Mouse (Mus musculus) kidney, embryonic 14.5 days (tissue): ENCODE measurements around the gene Gm10198. TPM values are rescaled to one million over a fixed set of nuclear protein-coding genes. Genes with fewer than 3 reads are reported as not detected.

ENCODE experiments used
- ATAC-seq: fragments of 200-750 bp; cut with Nextera tagmentation; 2 replicates; pipeline ENCODE4 v1.8.0; 2017; ENCODE audit warnings: moderate number of reproducible peaks, mild to moderate bottlenecking, moderate TSS enrichment, moderate library complexity; ENCODE audit not compliant: low FRiP score, low TSS enrichment
- H3K27ac ChIP-seq: fragments of 300-500 bp; sonication (generic); 2 replicates; pipeline ENCODE4 v1.5.1; 2014; ENCODE audit warnings: low read depth, mild to moderate bottlenecking, low read length, moderate library complexity, mixed read lengths
- H3K27me3 ChIP-seq: fragments of 300-500 bp; sonication (generic); 2 replicates; pipeline ENCODE4 v1.6.1; 2014; ENCODE audit warnings: mild to moderate bottlenecking, low read length; ENCODE audit not compliant: control insufficient read depth, insufficient read depth
- H3K36me3 ChIP-seq: fragments of 300-500 bp; sonication (generic); 2 replicates; pipeline ENCODE4 v1.6.1; 2014; ENCODE audit warnings: low read length, mixed read lengths; ENCODE audit not compliant: control insufficient read depth, insufficient read depth
- H3K4me1 ChIP-seq: fragments of 300-500 bp; sonication (generic); 2 replicates; pipeline ENCODE4 v1.6.1; 2014; ENCODE audit warnings: low read length, mixed read lengths; ENCODE audit not compliant: control insufficient read depth, insufficient read depth
- H3K4me2 ChIP-seq: fragments of 300-500 bp; sonication (generic); replicated peaks from 2 replicates; pipeline ENCODE4 v1.6.1; 2014; ENCODE audit warnings: low read depth, mild to moderate bottlenecking, low read length
- H3K4me3 ChIP-seq: fragments of 300-500 bp; sonication (generic); 2 replicates; pipeline ENCODE4 v1.5.1; 2014; ENCODE audit warnings: mild to moderate bottlenecking, low read length
- H3K9ac ChIP-seq: fragments of 300-500 bp; sonication (generic); 2 replicates; pipeline ENCODE4 v1.6.1; 2014; ENCODE audit warnings: low read depth, mild to moderate bottlenecking, low read length, moderate library complexity
- H3K9me3 ChIP-seq: fragments of 300-500 bp; sonication (generic); 2 replicates; pipeline ENCODE4 v1.6.1; 2016; ENCODE audit warnings: low read length; ENCODE audit not compliant: control insufficient read depth
- WGBS: fragments of 180-500 bp; shearing (Covaris S2); extraction: QIAGEN DNeasy Blood & Tissue Kit; methylation state at CpG from one replicate; pipeline ENCODE4 v1.1.7; 2014; 5-methylcytosine and 5-hydroxymethylcytosine counted together
- polyA plus RNA-seq: library from polyadenylated mRNA; unstranded; fragments of >200 nt; fragmentation: Nextera tagmentation; extraction: Ambion mirVana; gene quantifications from 2 replicates; pipeline ENCODE4 v1.2.1, GENCODE M21; 2014

Gm10198 gene
- polyA plus RNA-seq, 1 experiment from 2014 or later: not detected

GRCm38 (mm10) chr13:111623112-111623511 lies 30.5 kb downstream of the Gm10198 start:
- no peak for ATAC-seq
- H3K4me2 ChIP-seq: no peak overlapping the region
- 85% methylated on average over 7 of the region's 7 CpGs for WGBS

GRCm38 (mm10) chr13:111624115-111624514 lies 31.5 kb downstream of the Gm10198 start:
- Histone ChIP-seq H3K4me2 (no peak overlapping the region), H3K4me3 (no peak overlapping the region), H3K9ac (no peak overlapping the region), H3K27me3 (no peaks in the 10 kb centered on the region), H3K27ac (no peak overlapping the region), H3K9me3 (no peaks in the 10 kb centered on the region), H3K36me3 (no peaks in the 10 kb centered on the region), H3K4me1 (no peaks in the 10 kb centered on the region)
- ATAC-seq: no peak
- WGBS: 75% methylated on average over 6 of the region's 6 CpGs

More at GRCm38 (mm10) chr13:111623112-111623511, 30.5 kb downstream of the Gm10198 start:
- Histone ChIP-seq H3K27ac (no peak overlapping the region), H3K9me3 (no peaks in the 10 kb centered on the region), H3K27me3 (no peaks in the 10 kb centered on the region), H3K9ac (no peak overlapping the region), H3K4me3 (no peak overlapping the region), H3K36me3 (no peaks in the 10 kb centered on the region), H3K4me1 (no peaks in the 10 kb centered on the region)

- WGBS: 86% methylated on average over 16 of the region's 16 CpGs
- Histone ChIP-seq H3K9me3 (peaks cover 9% of the 10 kb centered on the region), H3K27ac (no peak overlapping the region), H3K4me2 (no peak overlapping the region), H3K36me3 (no peaks in the 10 kb centered on the region), H3K27me3 (no peaks in the 10 kb centered on the region), H3K4me1 (no peaks in the 10 kb centered on the region), H3K4me3 (no peak overlapping the region), H3K9ac (no peak overlapping the region)
- ATAC-seq: no peak
Measured at GRCm38 (mm10) chr13:111634163-111635160, 41.9 kb downstream of the Gm10198 start.

GRCm38 (mm10) chr13:111640319-111640718 lies 47.7 kb downstream of the Gm10198 start:
- Histone ChIP-seq H3K9ac (no peak overlapping the region), H3K27me3 (no peaks in the 10 kb centered on the region), H3K4me3 (no peak overlapping the region), H3K36me3 (no peaks in the 10 kb centered on the region), H3K4me2 (no peak overlapping the region), H3K9me3 (peaks cover 9% of the 10 kb centered on the region), H3K4me1 (no peaks in the 10 kb centered on the region), H3K27ac (no peak overlapping the region)
- no peak for ATAC-seq
- 93% methylated on average over 6 of the region's 6 CpGs for WGBS

Other genes starting within 250 kb of the Gm10198 start
- 72.7 and 96.3 TPM in 2 replicates for gene Gpbp1, start 102.7 kb upstream of the Gm10198 start, polyA plus RNA-seq
- not detected in 2 replicates for gene Gm49496, start 42.8 kb upstream of the Gm10198 start, polyA plus RNA-seq
- 26.0 and 28.7 TPM in 2 replicates for gene Mier3, start 88.2 kb downstream of the Gm10198 start, polyA plus RNA-seq
- gene Map3k1, start 216.2 kb downstream of the Gm10198 start, polyA plus RNA-seq: 32.9 and 38.4 TPM in 2 replicates